Mouse (Mus musculus) forebrain, embryonic 13.5 days (tissue): Measurements from ENCODE around the gene Jarid2. TPM values are rescaled to one million over a fixed set of nuclear protein-coding genes. Genes with fewer than 3 reads are reported as not detected.

ENCODE experiments used
- ATAC-seq: fragments of 200-750 bp; cut with Nextera tagmentation; 2 replicates; pipeline ENCODE4 v1.8.0; 2017
- H3K27ac ChIP-seq: fragments of 300-500 bp; sonication (generic); 2 replicates; pipeline ENCODE4 v1.5.1; 2015; ENCODE audit warnings: inconsistent platforms, mild to moderate bottlenecking, moderate library complexity
- H3K27me3 ChIP-seq: fragments of 300-500 bp; sonication (generic); 2 replicates; pipeline ENCODE4 v1.6.1; 2015; ENCODE audit warnings: mild to moderate bottlenecking, inconsistent platforms
- H3K36me3 ChIP-seq: fragments of 300-500 bp; sonication (generic); 2 replicates; pipeline ENCODE4 v1.6.1; 2015; ENCODE audit warnings: mild to moderate bottlenecking, inconsistent platforms; ENCODE audit not compliant: poor library complexity, severe bottlenecking
- H3K4me1 ChIP-seq: fragments of 300-500 bp; sonication (generic); 2 replicates; pipeline ENCODE4 v1.6.1; 2015; ENCODE audit warnings: inconsistent platforms
- H3K4me2 ChIP-seq: fragments of 300-500 bp; sonication (generic); 2 replicates; pipeline ENCODE4 v1.6.1; 2015; ENCODE audit warnings: inconsistent platforms, mild to moderate bottlenecking, moderate library complexity
- H3K4me3 ChIP-seq: fragments of 300-500 bp; sonication (generic); 2 replicates; pipeline ENCODE4 v1.5.1; 2015; ENCODE audit warnings: mild to moderate bottlenecking, inconsistent platforms
- H3K9ac ChIP-seq: fragments of 300-500 bp; sonication (generic); 2 replicates; pipeline ENCODE4 v1.6.1; 2015; ENCODE audit warnings: mild to moderate bottlenecking, inconsistent platforms
- H3K9me3 ChIP-seq: fragments of 300-500 bp; sonication (generic); replicated peaks from 2 replicates; pipeline ENCODE4 v1.6.1; 2016; ENCODE audit warnings: inconsistent platforms
- WGBS: fragments of 180-500 bp; shearing (Covaris S2); methylation state at CpG from one replicate; pipeline ENCODE4 v1.1.7; 2015; 5-methylcytosine and 5-hydroxymethylcytosine counted together
- polyA plus RNA-seq: library from polyadenylated mRNA; unstranded; fragments of >200 nt; fragmentation: Nextera tagmentation; extraction: Ambion mirVana; gene quantifications from 2 replicates; pipeline ENCODE4 v1.2.1, GENCODE M21; 2015

Jarid2 gene
- polyA plus RNA-seq, 1 experiment from 2014 or later, result 36.7 TPM

- Histone ChIP-seq H3K36me3 (no peaks in the 10 kb centered on the region), H3K4me3 (no peak overlapping the region), H3K4me2 (no peak overlapping the region), H3K9ac (no peak overlapping the region), H3K9me3 (no peaks in the 10 kb centered on the region), H3K27me3 (peaks cover 4% of the 10 kb centered on the region; the same call in 1 of the 2 replicates), H3K27ac (no peak overlapping the region), H3K4me1 (peaks cover 44% of the 10 kb centered on the region)
- 52% methylated on average over 3 of the region's 3 CpGs for WGBS
- ATAC-seq, result no peak
Measured at GRCm38 (mm10) chr13:44792361-44792892, 63.2 kb downstream of the Jarid2 start.

GRCm38 (mm10) chr13:44795891-44796290, 66.6 kb downstream of the Jarid2 start:
- peaks cover 4% of the 10 kb centered on the region; the same call in 1 of the 2 replicates for H3K27me3 ChIP-seq
- no peaks in the 10 kb centered on the region for H3K9me3 ChIP-seq
- no peak overlapping the region for H3K27ac ChIP-seq
- peak; percentile 78 for ATAC-seq
- WGBS, result 8% methylated on average over 3 of the region's 3 CpGs
- H3K4me2 ChIP-seq, result peak overlapping the region; percentile 5; the same call in 1 of the 2 replicates
- H3K4me3 ChIP-seq, result no peak overlapping the region
- H3K36me3 ChIP-seq, result no peaks in the 10 kb centered on the region
- H3K9ac ChIP-seq, result no peak overlapping the region
- H3K4me1 ChIP-seq, result peaks cover 38% of the 10 kb centered on the region

- 70% methylated on average over 2 of the region's 2 CpGs for WGBS
- Histone ChIP-seq H3K9me3 (no peaks in the 10 kb centered on the region), H3K9ac (no peak overlapping the region), H3K4me3 (no peak overlapping the region), H3K36me3 (no peaks in the 10 kb centered on the region), H3K27me3 (peaks cover 4% of the 10 kb centered on the region; the same call in 1 of the 2 replicates), H3K4me1 (peaks cover 35% of the 10 kb centered on the region), H3K4me2 (no peak overlapping the region), H3K27ac (no peak overlapping the region)
- no peak for ATAC-seq
Measured at GRCm38 (mm10) chr13:44796775-44797174, 67.5 kb downstream of the Jarid2 start.

GRCm38 (mm10) chr13:44798280-44798679, 69.0 kb downstream of the Jarid2 start:
- no peak for ATAC-seq
- Histone ChIP-seq H3K4me3 (no peak overlapping the region), H3K27ac (no peak overlapping the region; the same call in 1 of the 2 replicates), H3K4me1 (peaks cover 23% of the 10 kb centered on the region), H3K9ac (no peak overlapping the region), H3K4me2 (no peak overlapping the region), H3K9me3 (no peaks in the 10 kb centered on the region), H3K36me3 (no peaks in the 10 kb centered on the region), H3K27me3 (peaks cover 4% of the 10 kb centered on the region; the same call in 1 of the 2 replicates)
- 94% methylated on average over 3 of the region's 3 CpGs for WGBS

- Histone ChIP-seq H3K4me2 (no peak overlapping the region), H3K36me3 (no peaks in the 10 kb centered on the region), H3K27ac (no peak overlapping the region), H3K4me1 (peaks cover 23% of the 10 kb centered on the region), H3K27me3 (peaks cover 4% of the 10 kb centered on the region; the same call in 1 of the 2 replicates), H3K4me3 (no peak overlapping the region), H3K9me3 (no peaks in the 10 kb centered on the region), H3K9ac (no peak overlapping the region)
- no peak for ATAC-seq
Measured at GRCm38 (mm10) chr13:44799166-44799565, 69.9 kb downstream of the Jarid2 start.

GRCm38 (mm10) chr13:44800059-44800458, 70.8 kb downstream of the Jarid2 start:
- Histone ChIP-seq H3K36me3 (no peaks in the 10 kb centered on the region), H3K9me3 (no peaks in the 10 kb centered on the region), H3K27ac (no peak overlapping the region; the same call in 1 of the 2 replicates), H3K4me1 (peaks cover 19% of the 10 kb centered on the region), H3K27me3 (peaks cover 4% of the 10 kb centered on the region; the same call in 1 of the 2 replicates), H3K4me3 (no peak overlapping the region), H3K9ac (no peak overlapping the region), H3K4me2 (no peak overlapping the region)
- 83% methylated on average over 7 of the region's 7 CpGs for WGBS
- no peak for ATAC-seq

GRCm38 (mm10) chr13:44804876-44805275, 75.6 kb downstream of the Jarid2 start:
- H3K27me3 ChIP-seq, result no peaks in the 10 kb centered on the region
- H3K27ac ChIP-seq, result no peak overlapping the region
- no peak overlapping the region for H3K4me3 ChIP-seq
- no peak overlapping the region for H3K4me2 ChIP-seq
- ATAC-seq, result no peak
- H3K9ac ChIP-seq, result no peak overlapping the region
- H3K9me3 ChIP-seq, result no peaks in the 10 kb centered on the region
- H3K4me1 ChIP-seq, result no peaks in the 10 kb centered on the region; the same call in 1 of the 2 replicates
- WGBS, result 45% methylated on average over 1 of the region's 1 CpGs
- H3K36me3 ChIP-seq, result no peaks in the 10 kb centered on the region

- Histone ChIP-seq H3K4me3 (no peak overlapping the region), H3K27me3 (no peaks in the 10 kb centered on the region), H3K4me1 (no peaks in the 10 kb centered on the region; the same call in 1 of the 2 replicates), H3K9ac (no peak overlapping the region), H3K4me2 (no peak overlapping the region), H3K36me3 (no peaks in the 10 kb centered on the region), H3K27ac (no peak overlapping the region), H3K9me3 (no peaks in the 10 kb centered on the region)
- no peak for ATAC-seq
- 88% methylated on average over 1 of the region's 1 CpGs for WGBS
Measured at GRCm38 (mm10) chr13:44808307-44808706, 79.0 kb downstream of the Jarid2 start.

GRCm38 (mm10) chr13:44811021-44811420, 81.7 kb downstream of the Jarid2 start:
- peaks cover 20% of the 10 kb centered on the region for H3K4me1 ChIP-seq
- H3K9ac ChIP-seq, result no peak overlapping the region
- ATAC-seq, result no peak
- H3K9me3 ChIP-seq, result no peaks in the 10 kb centered on the region
- H3K4me2 ChIP-seq, result no peak overlapping the region
- H3K27ac ChIP-seq, result no peak overlapping the region
- no peaks in the 10 kb centered on the region for H3K27me3 ChIP-seq
- WGBS, result 60% methylated on average over 2 of the region's 2 CpGs
- H3K36me3 ChIP-seq, result no peaks in the 10 kb centered on the region
- H3K4me3 ChIP-seq, result no peak overlapping the region

- Histone ChIP-seq H3K4me2 (no peak overlapping the region), H3K9me3 (no peaks in the 10 kb centered on the region), H3K27ac (no peak overlapping the region), H3K27me3 (no peaks in the 10 kb centered on the region), H3K36me3 (no peaks in the 10 kb centered on the region), H3K4me1 (peaks cover 22% of the 10 kb centered on the region), H3K4me3 (no peak overlapping the region), H3K9ac (no peak overlapping the region)
- ATAC-seq, result no peak
- 92% methylated on average over 10 of the region's 10 CpGs for WGBS
Measured at GRCm38 (mm10) chr13:44811601-44812000, 82.3 kb downstream of the Jarid2 start.

- no peak overlapping the region for H3K4me3 ChIP-seq
- no peak overlapping the region for H3K9ac ChIP-seq
- H3K36me3 ChIP-seq, result no peaks in the 10 kb centered on the region
- H3K4me1 ChIP-seq, result peaks cover 22% of the 10 kb centered on the region
- no peak overlapping the region for H3K27ac ChIP-seq
- ATAC-seq, result no peak
- no peaks in the 10 kb centered on the region for H3K27me3 ChIP-seq
- H3K4me2 ChIP-seq, result no peak overlapping the region
- no peaks in the 10 kb centered on the region for H3K9me3 ChIP-seq
- 70% methylated on average over 5 of the region's 5 CpGs for WGBS
Measured at GRCm38 (mm10) chr13:44812381-44812780, 83.1 kb downstream of the Jarid2 start.

- Histone ChIP-seq H3K4me1 (peaks cover 33% of the 10 kb centered on the region), H3K27me3 (no peaks in the 10 kb centered on the region), H3K9me3 (no peaks in the 10 kb centered on the region), H3K4me2 (no peak overlapping the region), H3K27ac (no peak overlapping the region), H3K36me3 (no peaks in the 10 kb centered on the region), H3K9ac (no peak overlapping the region), H3K4me3 (no peak overlapping the region)
- ATAC-seq, result 0 out of 2 replicates have a peak, but pooled peaks have one; percentile 43
- 4% methylated on average over 4 of the region's 4 CpGs for WGBS
Measured at GRCm38 (mm10) chr13:44819400-44819799, 90.1 kb downstream of the Jarid2 start.

- Histone ChIP-seq H3K4me1 (peaks cover 14% of the 10 kb centered on the region), H3K27me3 (no peaks in the 10 kb centered on the region), H3K27ac (no peak overlapping the region), H3K4me2 (no peak overlapping the region), H3K36me3 (peaks cover 4% of the 10 kb centered on the region; the same call in 1 of the 2 replicates), H3K4me3 (no peak overlapping the region), H3K9ac (no peak overlapping the region), H3K9me3 (no peaks in the 10 kb centered on the region)
- ATAC-seq, result no peak
Measured at GRCm38 (mm10) chr13:44822578-44822977, 93.3 kb downstream of the Jarid2 start.
